Mouse (Mus musculus) olfactory bulb, adult 2 months (tissue): ENCODE data around the gene Ints6.

ENCODE experiments used
- CTCF ChIP-seq: fragments of 200-500 bp; IDR thresholded peaks from 2 replicates; pipeline ENCODE4 v1.5.1; 2012; ENCODE audit warnings: low read depth, mild to moderate bottlenecking, low read length, moderate library complexity; ENCODE audit not compliant: insufficient read depth
- POLR2A ChIP-seq: fragments of 200-500 bp; IDR thresholded peaks from 2 replicates; pipeline ENCODE4 v1.6.1; 2012; ENCODE audit warnings: mild to moderate bottlenecking, low read depth, low read length, moderate library complexity; ENCODE audit not compliant: insufficient read depth

- TF ChIP-seq POLR2A (no peak), CTCF (no peak)
Observed at GRCm38 (mm10) chr14:62648405-62648804, 112.6 kb downstream of the Ints6 start.
